Mouse (Mus musculus) embryonic facial prominence, embryonic 12.5 days (tissue): ENCODE measurements at regions not wholly inside any gene's neighbourhood (a gene's known extent, or its start where the extent isn't known, plus 50 kb on each side); places are given as distances from the start of the nearest gene placed in this dataset.

ENCODE experiments used
- ATAC-seq: fragments of 200-750 bp; cut with Nextera tagmentation; 2 replicates; pipeline ENCODE4 v1.8.0; 2017; ENCODE audit not compliant: insufficient number of reproducible peaks, insufficient read depth, low FRiP score, low TSS enrichment
- H3K27ac ChIP-seq: fragments of 300-500 bp; sonication (generic); 2 replicates; pipeline ENCODE4 v1.5.1; 2016; ENCODE audit warnings: mild to moderate bottlenecking
- H3K27me3 ChIP-seq: fragments of 300-500 bp; sonication (generic); 2 replicates; pipeline ENCODE4 v1.6.1; 2016; ENCODE audit warnings: mild to moderate bottlenecking, moderate library complexity
- H3K36me3 ChIP-seq: fragments of 300-500 bp; sonication (generic); 2 replicates; pipeline ENCODE4 v1.6.1; 2016; ENCODE audit warnings: mild to moderate bottlenecking
- H3K4me1 ChIP-seq: fragments of 300-500 bp; sonication (generic); 2 replicates; pipeline ENCODE4 v1.6.1; 2016
- H3K4me2 ChIP-seq: fragments of 300-500 bp; sonication (generic); replicated peaks from 2 replicates; pipeline ENCODE4 v1.6.1; 2016; ENCODE audit warnings: mild to moderate bottlenecking, moderate library complexity
- H3K4me3 ChIP-seq: fragments of 300-500 bp; sonication (generic); 2 replicates; pipeline ENCODE4 v1.5.1; 2016; ENCODE audit warnings: mild to moderate bottlenecking
- H3K9ac ChIP-seq: fragments of 300-500 bp; sonication (generic); 2 replicates; pipeline ENCODE4 v1.6.1; 2016; ENCODE audit warnings: mild to moderate bottlenecking, moderate library complexity
- H3K9me3 ChIP-seq: fragments of 300-500 bp; sonication (generic); 2 replicates; pipeline ENCODE4 v1.6.1; 2016; ENCODE audit warnings: mild to moderate bottlenecking, moderate library complexity
- WGBS: fragments of 180-500 bp; shearing (Covaris S2); methylation state at CpG from one replicate; pipeline ENCODE4 v1.1.7; 2016; 5-methylcytosine and 5-hydroxymethylcytosine counted together

- Histone ChIP-seq H3K9me3 (no peaks in the 10 kb centered on the region), H3K27me3 (no peaks in the 10 kb centered on the region), H3K4me3 (no peak overlapping the region), H3K4me2 (no peak overlapping the region), H3K27ac (no peak overlapping the region), H3K4me1 (peaks cover 11% of the 10 kb centered on the region), H3K9ac (no peak overlapping the region), H3K36me3 (no peaks in the 10 kb centered on the region)
- 69% methylated on average over 8 of the region's 8 CpGs for WGBS
- ATAC-seq, result no peak
These were observed 243.8 kb upstream of the Tprg start for GRCm38 (mm10) chr16:25042669-25043440.

GRCm38 (mm10) chr16:25044637-25045036 is 242.0 kb upstream of the Tprg start:
- Histone ChIP-seq H3K4me3 (no peak overlapping the region), H3K4me2 (no peak overlapping the region), H3K4me1 (peaks cover 11% of the 10 kb centered on the region), H3K9me3 (no peaks in the 10 kb centered on the region), H3K27me3 (no peaks in the 10 kb centered on the region), H3K9ac (no peak overlapping the region), H3K27ac (no peak overlapping the region), H3K36me3 (no peaks in the 10 kb centered on the region)
- no peak for ATAC-seq
- 64% methylated on average over 3 of the region's 3 CpGs for WGBS

GRCm38 (mm10) chr16:25047726-25048125 is 238.9 kb upstream of the Tprg start:
- H3K4me1 ChIP-seq, result 0 out of 2 replicates have a peak, but pooled peaks cover 3% of the 10 kb centered on the region
- ATAC-seq, result no peak
- no peak overlapping the region for H3K9ac ChIP-seq
- no peak overlapping the region for H3K4me2 ChIP-seq
- H3K27ac ChIP-seq, result no peak overlapping the region
- H3K27me3 ChIP-seq, result no peaks in the 10 kb centered on the region
- H3K9me3 ChIP-seq, result no peaks in the 10 kb centered on the region
- WGBS, result 88% methylated on average over 2 of the region's 2 CpGs
- no peaks in the 10 kb centered on the region for H3K36me3 ChIP-seq
- no peak overlapping the region for H3K4me3 ChIP-seq

GRCm38 (mm10) chr16:25049928-25050510 is 236.6 kb upstream of the Tprg start:
- Histone ChIP-seq H3K9me3 (no peaks in the 10 kb centered on the region), H3K9ac (no peak overlapping the region), H3K4me1 (no peaks in the 10 kb centered on the region), H3K27me3 (no peaks in the 10 kb centered on the region), H3K4me3 (no peak overlapping the region), H3K4me2 (no peak overlapping the region), H3K27ac (no peak overlapping the region), H3K36me3 (no peaks in the 10 kb centered on the region)
- WGBS, result 33% methylated on average over 7 of the region's 7 CpGs
- no peak for ATAC-seq

- ATAC-seq, result no peak
These were observed 235.6 kb upstream of the Tprg start for GRCm38 (mm10) chr16:25051044-25051443.

GRCm38 (mm10) chr16:25052428-25052827 is 234.2 kb upstream of the Tprg start:
- no peak for ATAC-seq

More at GRCm38 (mm10) chr16:25051044-25051443, 235.6 kb upstream of the Tprg start:
- Histone ChIP-seq H3K4me3 (no peak overlapping the region), H3K27ac (no peak overlapping the region), H3K4me2 (no peak overlapping the region), H3K36me3 (no peaks in the 10 kb centered on the region), H3K9me3 (no peaks in the 10 kb centered on the region), H3K9ac (no peak overlapping the region), H3K27me3 (no peaks in the 10 kb centered on the region), H3K4me1 (no peaks in the 10 kb centered on the region)
- WGBS, result 85% methylated on average over 5 of the region's 5 CpGs

GRCm38 (mm10) chr16:25052917-25053343 is 233.7 kb upstream of the Tprg start:
- H3K27me3 ChIP-seq, result no peaks in the 10 kb centered on the region
- no peaks in the 10 kb centered on the region for H3K36me3 ChIP-seq
- no peak overlapping the region for H3K4me2 ChIP-seq
- H3K9me3 ChIP-seq, result no peaks in the 10 kb centered on the region
- no peak overlapping the region for H3K4me3 ChIP-seq
- no peak for ATAC-seq
- H3K4me1 ChIP-seq, result no peaks in the 10 kb centered on the region
- 69% methylated on average over 5 of the region's 5 CpGs for WGBS
- no peak overlapping the region for H3K27ac ChIP-seq
- no peak overlapping the region for H3K9ac ChIP-seq

More at GRCm38 (mm10) chr16:25052428-25052827, 234.2 kb upstream of the Tprg start:
- no peaks in the 10 kb centered on the region for H3K4me1 ChIP-seq
- H3K4me2 ChIP-seq, result no peak overlapping the region
- H3K27me3 ChIP-seq, result no peaks in the 10 kb centered on the region
- 75% methylated on average over 5 of the region's 5 CpGs for WGBS
- no peaks in the 10 kb centered on the region for H3K36me3 ChIP-seq
- H3K9ac ChIP-seq, result no peak overlapping the region
- no peak overlapping the region for H3K27ac ChIP-seq
- no peaks in the 10 kb centered on the region for H3K9me3 ChIP-seq
- H3K4me3 ChIP-seq, result no peak overlapping the region

- 85% methylated on average over 2 of the region's 2 CpGs for WGBS
- no peak overlapping the region for H3K4me2 ChIP-seq
- H3K9me3 ChIP-seq, result no peaks in the 10 kb centered on the region
- H3K27ac ChIP-seq, result no peak overlapping the region
- no peak for ATAC-seq
- peaks cover 6% of the 10 kb centered on the region for H3K4me1 ChIP-seq
- no peak overlapping the region for H3K9ac ChIP-seq
- no peaks in the 10 kb centered on the region for H3K27me3 ChIP-seq
- no peak overlapping the region for H3K4me3 ChIP-seq
- H3K36me3 ChIP-seq, result no peaks in the 10 kb centered on the region
These were observed 232.3 kb upstream of the Tprg start for GRCm38 (mm10) chr16:25054304-25054703.

GRCm38 (mm10) chr16:25055376-25055775 is 231.2 kb upstream of the Tprg start:
- Histone ChIP-seq H3K9me3 (no peaks in the 10 kb centered on the region), H3K4me2 (no peak overlapping the region), H3K27me3 (no peaks in the 10 kb centered on the region), H3K4me3 (no peak overlapping the region), H3K9ac (no peak overlapping the region), H3K4me1 (peaks cover 15% of the 10 kb centered on the region), H3K27ac (no peak overlapping the region), H3K36me3 (no peaks in the 10 kb centered on the region)
- whole genome bisulfite sequencing, result 74% methylated on average over 9 of the region's 9 CpGs
- no peak for ATAC-seq

GRCm38 (mm10) chr16:25058051-25058747 is 228.4 kb upstream of the Tprg start:
- Histone ChIP-seq H3K4me3 (peak overlapping the region; percentile 54), H3K4me2 (peak overlapping the region; percentile 57), H3K9me3 (no peaks in the 10 kb centered on the region), H3K4me1 (peaks cover 16% of the 10 kb centered on the region), H3K27me3 (no peaks in the 10 kb centered on the region), H3K27ac (peak overlapping the region; percentile 94), H3K9ac (peak overlapping the region; percentile 66; the same call in 1 of the 2 replicates), H3K36me3 (no peaks in the 10 kb centered on the region)
- ATAC-seq, result no peak
- 30% methylated on average over 11 of the region's 11 CpGs for WGBS

GRCm38 (mm10) chr16:25058812-25059501 is 227.7 kb upstream of the Tprg start:
- no peaks in the 10 kb centered on the region for H3K27me3 ChIP-seq
- WGBS, result under 1% methylated on average over 36 of the region's 36 CpGs
- H3K4me3 ChIP-seq, result peak overlapping the region; percentile 54
- H3K27ac ChIP-seq, result peak overlapping the region; percentile 94
- peak; percentile 96 for ATAC-seq
- H3K4me1 ChIP-seq, result peaks cover 16% of the 10 kb centered on the region
- H3K4me2 ChIP-seq, result peak overlapping the region; percentile 57
- peak overlapping the region; percentile 66 for H3K9ac ChIP-seq
- no peaks in the 10 kb centered on the region for H3K36me3 ChIP-seq
- no peaks in the 10 kb centered on the region for H3K9me3 ChIP-seq
